Comparison of ENCODE assay signal across 8 mouse cellular contexts in the genomic region with DNA sequence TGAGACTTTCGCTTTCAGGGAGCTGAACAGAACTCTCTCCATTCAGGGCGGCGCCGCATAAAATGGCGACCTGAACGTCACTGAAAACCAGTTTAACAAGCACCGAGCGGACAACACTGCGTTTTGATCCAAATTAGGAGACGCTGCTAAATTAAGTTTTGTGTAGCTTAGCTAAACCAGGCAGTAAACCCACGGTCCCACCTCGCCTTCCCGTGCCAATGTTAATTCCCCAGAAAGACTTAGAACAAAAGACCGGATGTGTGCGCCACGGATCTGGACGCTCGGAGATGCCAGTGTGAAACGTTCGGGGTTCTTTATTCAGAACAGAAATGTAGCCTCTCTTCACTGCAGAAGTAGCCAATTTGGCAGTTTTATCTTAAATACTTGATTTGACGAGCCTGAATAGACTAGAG. TPM values are rescaled to one million over a fixed set of nuclear protein-coding genes. Genes with fewer than 3 reads are reported as not detected.
DNase-seq lines count a peak whose midpoint lies in the region; ATAC-seq and TF ChIP-seq lines count a peak whose summit lies in the region.

No protein-coding gene starts in this region.

- under 1% methylated on average over 21 of the region's 21 CpGs for WGBS in hindbrain, postnatal 0 days

- no peaks in the 10 kb centered on the region for H3K36me3 ChIP-seq in G1E (replicated peaks)
- no peaks in the 10 kb centered on the region for H3K36me3 ChIP-seq in hindbrain, postnatal 0 days (ENCODE audit: insufficient read depth, low read length)

- H3K27ac ChIP-seq in hindbrain, postnatal 0 days: peak overlapping the region; percentile 92

- peak overlapping the region; percentile 94 for H3K4me2 ChIP-seq in hindbrain, postnatal 0 days (ENCODE audit: low read depth, low read length)

- no peak for TF ChIP-seq CTCF in G1E (IDR thresholded peaks at IDR 0.05; ENCODE audit: low read depth, low read length)
- TF ChIP-seq CTCF in hindbrain, postnatal 0 days (IDR thresholded peaks at IDR 0.05; ENCODE audit: low read depth): no peak

- H3K9ac ChIP-seq in hindbrain, postnatal 0 days (replicated peaks; ENCODE audit: low read length): peak overlapping the region; percentile 68

- peak overlapping the region; percentile 64 for H3K4me3 ChIP-seq in G1E (ENCODE audit: low read depth, low read length)
- H3K4me3 ChIP-seq in hindbrain, postnatal 0 days (ENCODE audit: low read length): peak overlapping the region; percentile 49

- H3K9me3 ChIP-seq in G1E (replicated peaks): no peaks in the 10 kb centered on the region
- no peaks in the 10 kb centered on the region for H3K9me3 ChIP-seq in hindbrain, postnatal 0 days (ENCODE audit: low read length)

- no peak for DNase-seq in G1E (ENCODE audit: low spot score)
- DNase-seq in c-Kit-positive CD71-positive TER-119-positive erythroid progenitor cells, embryonic 14.5 days (ENCODE audit: low spot score): peak; percentile 87
- peak; percentile 62 for DNase-seq in gastrocnemius, adult 18-20 months (ENCODE audit: low spot score)
- peak; percentile 72 for DNase-seq in hindbrain, postnatal 0 days (ENCODE audit: low spot score)
- peak; percentile 77 to 81 for DNase-seq in left cerebral cortex, postnatal 25 days (ENCODE audit: low spot score in 2 of 2)
- peak; percentile 48 to 76 for DNase-seq in right cerebral cortex, postnatal 36 days (ENCODE audit: low spot score in 2 of 2)
- DNase-seq in urinary bladder, postnatal 36 days (ENCODE audit: low spot score in 2 of 2): peak; percentile 78 to 79

- intact Hi-C loops in left cerebral cortex, postnatal 25 days (cut with DNase I): loop anchor here (5.0 to 10.0 kb wide), 3 partner anchors 97 to 1830 kb away; a partner anchor contains a TSS

- peak; percentile 4; the same call in 1 of the 2 replicates for ATAC-seq in G1E (ENCODE audit: extremely low read depth, insufficient number of reproducible peaks, low FRiP score, poor library complexity, severe bottlenecking)
- ATAC-seq in hindbrain, postnatal 0 days: 0 out of 2 replicates have a peak, but pooled peaks have one; percentile 19
- peak; percentile 16 for ATAC-seq in megakaryocyte-erythroid progenitor cell, adult 5-6 weeks (replicated peaks; ENCODE audit: low FRiP score, low TSS enrichment, poor library complexity, severe bottlenecking)

- H3K4me1 ChIP-seq in G1E (ENCODE audit: insufficient read depth, low read depth, low read length): peaks cover 61% of the 10 kb centered on the region
- H3K4me1 ChIP-seq in hindbrain, postnatal 0 days (ENCODE audit: insufficient read depth, low read length): peaks cover 8% of the 10 kb centered on the region; the same call in 1 of the 2 replicates

- H3K27me3 ChIP-seq in G1E (ENCODE audit: insufficient read depth, low read length): no peaks in the 10 kb centered on the region
- no peaks in the 10 kb centered on the region for H3K27me3 ChIP-seq in hindbrain, postnatal 0 days (ENCODE audit: insufficient read depth, low read length)

RNA-seq across cellular contexts. Expression of a gene that starts 3.6 kb away (rescaled TPM):
- total RNA-seq in G1E (2014; fragmentation: Nextera tagmentation) (2,252 and 2,609 TPM in 2 replicates), G1E (2017) (1,080 and 1,131 TPM in 2 replicates)
- polyA plus RNA-seq in G1E (2012): 14.6 and 40.1 TPM in 2 replicates
- 10 to 100 TPM; 33.6 to 46.4 TPM for total RNA-seq in gastrocnemius, adult 18-20 months (2021)
- total RNA-seq in hindbrain, postnatal 0 days (2014; rRNA removed): 1,614 and 2,187 TPM in 2 replicates
- 36.9 and 39.6 TPM in 2 replicates for polyA plus RNA-seq in hindbrain, postnatal 0 days (2015; fragmentation: Nextera tagmentation; extraction: Ambion mirVana)
- total RNA-seq in left cerebral cortex, postnatal 25 days (2021): 100 to 1,000 TPM; 121 to 160 TPM
- 470 and 507 TPM in 2 replicates for total RNA-seq in megakaryocyte-erythroid progenitor cell, adult 5-6 weeks (2014; fragmentation: Nextera tagmentation)
- total RNA-seq in megakaryocyte-erythroid progenitor cell, adult 5-6 weeks (2017): 756 and 1,171 TPM in 2 replicates

RNA-seq across cellular contexts. Expression of a gene that starts 9.5 kb away (rescaled TPM):
- total RNA-seq in G1E (2014; fragmentation: Nextera tagmentation) (524 and 556 TPM in 2 replicates), G1E (2017) (92.0 and 101 TPM in 2 replicates)
- polyA plus RNA-seq in G1E (2012): 3.7 and 9.6 TPM in 2 replicates
- 1 to 10 TPM; 3.2 to 3.7 TPM for total RNA-seq in gastrocnemius, adult 18-20 months (2021)
- total RNA-seq in hindbrain, postnatal 0 days (2014; rRNA removed): 173 and 207 TPM in 2 replicates
- polyA plus RNA-seq in hindbrain, postnatal 0 days (2015; fragmentation: Nextera tagmentation; extraction: Ambion mirVana): 0.96 and 1.4 TPM in 2 replicates
- 10 to 100 TPM in 1 of 2 experiments, 1 to 10 TPM in 1; 7.2 to 10.5 TPM for total RNA-seq in left cerebral cortex, postnatal 25 days (2021)
- 123 and 185 TPM in 2 replicates for total RNA-seq in megakaryocyte-erythroid progenitor cell, adult 5-6 weeks (2014; fragmentation: Nextera tagmentation)
- total RNA-seq in megakaryocyte-erythroid progenitor cell, adult 5-6 weeks (2017): 84.0 and 189 TPM in 2 replicates

RNA-seq across cellular contexts. Expression of a gene that starts 10.9 kb away (rescaled TPM):
- 5.3 and 7.3 TPM in 2 replicates for total RNA-seq in G1E (2014; fragmentation: Nextera tagmentation)
- total RNA-seq in G1E (2017): 491 and 756 TPM in 2 replicates
- polyA plus RNA-seq in G1E (2012): 2.3 and 7.4 TPM in 2 replicates
- 1 to 10 TPM in 1 of 2 experiments, under 1 TPM in 1; 0.80 to 1.7 TPM for total RNA-seq in gastrocnemius, adult 18-20 months (2021)
- 636 and 885 TPM in 2 replicates for total RNA-seq in hindbrain, postnatal 0 days (2014; rRNA removed)
- polyA plus RNA-seq in hindbrain, postnatal 0 days (2015; fragmentation: Nextera tagmentation; extraction: Ambion mirVana): 0.69 TPM in 1 of 2 replicates, not detected in the other
- 1 to 10 TPM; 9.0 to 9.1 TPM for total RNA-seq in left cerebral cortex, postnatal 25 days (2021)
- 1.4 and 11.1 TPM in 2 replicates for total RNA-seq in megakaryocyte-erythroid progenitor cell, adult 5-6 weeks (2014; fragmentation: Nextera tagmentation)
- 1,263 and 1,317 TPM in 2 replicates for total RNA-seq in megakaryocyte-erythroid progenitor cell, adult 5-6 weeks (2017)

RNA-seq across cellular contexts. Expression of a gene that starts 11.0 kb away (rescaled TPM):
- 610 and 627 TPM in 2 replicates for total RNA-seq in G1E (2014; fragmentation: Nextera tagmentation)
- 748 and 859 TPM in 2 replicates for total RNA-seq in G1E (2017)
- 5.7 and 27.4 TPM in 2 replicates for polyA plus RNA-seq in G1E (2012)
- total RNA-seq in gastrocnemius, adult 18-20 months (2021): 1 to 10 TPM; 1.3 to 5.3 TPM
- 695 and 1,354 TPM in 2 replicates for total RNA-seq in hindbrain, postnatal 0 days (2014; rRNA removed)
- 1.3 and 2.4 TPM in 2 replicates for polyA plus RNA-seq in hindbrain, postnatal 0 days (2015; fragmentation: Nextera tagmentation; extraction: Ambion mirVana)
- total RNA-seq in left cerebral cortex, postnatal 25 days (2021): 10 to 100 TPM; 25.7 to 29.4 TPM
- 342 and 512 TPM in 2 replicates for total RNA-seq in megakaryocyte-erythroid progenitor cell, adult 5-6 weeks (2014; fragmentation: Nextera tagmentation)
- 329 and 662 TPM in 2 replicates for total RNA-seq in megakaryocyte-erythroid progenitor cell, adult 5-6 weeks (2017)

RNA-seq across cellular contexts. Expression of a gene that starts 13.8 kb away (rescaled TPM):
- total RNA-seq in G1E (2014; fragmentation: Nextera tagmentation): 1,531 and 1,684 TPM in 2 replicates
- 1,342 and 1,812 TPM in 2 replicates for total RNA-seq in G1E (2017)
- 13.0 and 49.8 TPM in 2 replicates for polyA plus RNA-seq in G1E (2012)
- 1 to 10 TPM; 2.2 to 3.7 TPM for total RNA-seq in gastrocnemius, adult 18-20 months (2021)
- total RNA-seq in hindbrain, postnatal 0 days (2014; rRNA removed): 1,151 and 1,635 TPM in 2 replicates
- polyA plus RNA-seq in hindbrain, postnatal 0 days (2015; fragmentation: Nextera tagmentation; extraction: Ambion mirVana): 2.6 and 5.2 TPM in 2 replicates
- 10 to 100 TPM; 82.4 to 88.3 TPM for total RNA-seq in left cerebral cortex, postnatal 25 days (2021)
- total RNA-seq in megakaryocyte-erythroid progenitor cell, adult 5-6 weeks (2014; fragmentation: Nextera tagmentation): 386 and 627 TPM in 2 replicates
- total RNA-seq in megakaryocyte-erythroid progenitor cell, adult 5-6 weeks (2017): 891 and 1,210 TPM in 2 replicates

Comparison
In these comparisons a context has a peak if more than half of its experiments do, and no peak if none do; other contexts are left out.
1. RNA of a gene that starts 9.5 kb away (total RNA-seq): 92.0 to 556 TPM in G1E, 84.0 to 189 TPM in megakaryocyte-erythroid progenitor cell, adult 5-6 weeks and 173 to 207 TPM in hindbrain, postnatal 0 days; 7.2 to 10.5 TPM in left cerebral cortex, postnatal 25 days and 3.2 to 3.7 TPM in gastrocnemius, adult 18-20 months; every median in the first group is over 4 times any median in the second.
2. Peak in every context shown above with its lines, with median percentiles within 50 percentile points of each other: ATAC-seq.